Mouse (Mus musculus) stomach, embryonic 14.5 days (tissue): Measurements from ENCODE around the gene Kars. TPM values are rescaled to one million over a fixed set of nuclear protein-coding genes. Genes with fewer than 3 reads are reported as not detected.

Source experiments
- ATAC-seq: fragments of 200-750 bp; cut with Nextera tagmentation; 2 replicates; pipeline ENCODE4 v1.8.0; 2017; ENCODE audit warnings: low read depth, moderate TSS enrichment; ENCODE audit not compliant: insufficient number of reproducible peaks, insufficient read depth, low FRiP score
- H3K27ac ChIP-seq: fragments of 300-500 bp; sonication (generic); 2 replicates; pipeline ENCODE4 v1.5.1; 2014; ENCODE audit warnings: mild to moderate bottlenecking, low read length, moderate library complexity, mixed read lengths
- H3K27me3 ChIP-seq: fragments of 300-500 bp; sonication (generic); 2 replicates; pipeline ENCODE4 v1.6.1; 2014; ENCODE audit warnings: low read length, control low read depth, mixed read lengths; ENCODE audit not compliant: control insufficient read depth, insufficient read depth
- H3K36me3 ChIP-seq: fragments of 300-500 bp; sonication (generic); 2 replicates; pipeline ENCODE4 v1.6.1; 2014; ENCODE audit warnings: mild to moderate bottlenecking, control low read depth, low read length, moderate library complexity, mixed read lengths; ENCODE audit not compliant: control insufficient read depth, insufficient read depth
- H3K4me1 ChIP-seq: fragments of 300-500 bp; sonication (generic); 2 replicates; pipeline ENCODE4 v1.6.1; 2014; ENCODE audit warnings: low read length, control low read depth, mixed read lengths; ENCODE audit not compliant: control insufficient read depth, insufficient read depth
- H3K4me2 ChIP-seq: fragments of 300-500 bp; sonication (generic); replicated peaks from 2 replicates; pipeline ENCODE4 v1.6.1; 2014; ENCODE audit warnings: low read depth, low read length, control low read depth
- H3K4me3 ChIP-seq: fragments of 300-500 bp; sonication (generic); 2 replicates; pipeline ENCODE4 v1.5.1; 2014; ENCODE audit warnings: low read depth, low read length, control low read depth
- H3K9ac ChIP-seq: fragments of 300-500 bp; sonication (generic); replicated peaks from 2 replicates; pipeline ENCODE4 v1.6.1; 2014; ENCODE audit warnings: low read depth, mild to moderate bottlenecking, control low read depth, low read length, moderate library complexity, mixed read lengths
- H3K9me3 ChIP-seq: fragments of 300-500 bp; sonication (generic); 2 replicates; pipeline ENCODE4 v1.6.1; 2016; ENCODE audit warnings: low read depth, low read length, control low read depth; ENCODE audit not compliant: control insufficient read depth
- WGBS: fragments of 180-500 bp; shearing (Covaris S2); extraction: QIAGEN DNeasy Blood & Tissue Kit; methylation state at CpG from one replicate; pipeline ENCODE4 v1.1.7; 2014; 5-methylcytosine and 5-hydroxymethylcytosine counted together
- polyA plus RNA-seq: library from polyadenylated mRNA; unstranded; fragments of >200 nt; fragmentation: Nextera tagmentation; extraction: Ambion mirVana; gene quantifications from 2 replicates; pipeline ENCODE4 v1.2.1, GENCODE M21; 2014

Gene Kars
- 203 and 212 TPM in 2 replicates for polyA plus RNA-seq

DNA sequence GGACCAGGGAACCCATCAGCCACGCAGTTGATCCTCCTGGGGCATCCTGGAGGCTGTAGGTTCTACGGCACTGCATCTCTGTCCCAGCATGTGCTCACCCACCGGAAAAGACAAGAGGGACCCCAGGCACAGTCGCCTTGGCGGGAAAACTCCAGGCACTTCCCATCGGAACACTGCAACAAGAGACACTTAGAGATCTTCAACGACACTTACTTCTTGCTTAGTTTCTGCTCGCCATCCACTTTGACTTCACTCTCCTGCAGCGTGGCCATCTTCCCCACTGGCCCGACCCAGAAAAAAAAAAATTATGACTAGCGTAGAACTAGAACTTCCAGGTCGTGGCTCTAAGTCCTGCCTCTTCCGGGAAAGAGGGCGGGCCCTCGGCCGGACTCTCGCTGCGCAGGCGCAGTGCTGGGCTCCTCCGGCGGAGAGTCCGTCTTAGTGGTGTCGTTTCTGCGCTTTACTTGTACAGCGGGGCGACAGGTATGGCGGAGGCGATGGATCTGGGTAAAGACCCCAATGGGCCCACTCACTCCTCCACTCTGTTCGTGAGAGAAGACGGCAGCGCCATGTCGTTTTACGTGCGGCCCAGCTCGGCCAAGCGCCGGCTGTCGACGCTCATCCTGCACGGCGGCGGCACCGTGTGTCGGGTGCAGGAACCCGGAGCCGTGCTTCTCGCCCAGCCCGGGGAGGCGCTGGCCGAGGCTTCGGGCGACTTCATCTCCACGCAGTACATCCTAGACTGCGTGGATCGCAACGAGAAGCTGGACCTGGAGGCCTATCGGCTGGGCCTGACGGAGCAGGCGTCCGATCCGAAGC is at the start of gene Kars, which contains the start of gene Terf2ip:
Kars (minus strand) TSS at position 327 of the 819 bp plus-strand sequence.
Terf2ip (plus strand) TSS at position 402 of the 819 bp plus-strand sequence.
- Histone ChIP-seq H3K27ac (peak within 1 kb of the TSS; percentile 76), H3K9ac (peak within 1 kb of the TSS; percentile 72), H3K4me1 (peaks cover 16% of the 10 kb centered on the region), H3K9me3 (no peaks in the 10 kb centered on the region), H3K4me3 (peak within 1 kb of the TSS; percentile 94), H3K27me3 (no peaks in the 10 kb centered on the region), H3K36me3 (peaks cover 15% of the 10 kb centered on the region; the same call in 1 of the 2 replicates), H3K4me2 (peak within 1 kb of the TSS; percentile 85)
- ATAC-seq: peak; percentile 92
- whole genome bisulfite sequencing: under 1% methylated on average over 61 of the region's 61 CpGs

DNA sequence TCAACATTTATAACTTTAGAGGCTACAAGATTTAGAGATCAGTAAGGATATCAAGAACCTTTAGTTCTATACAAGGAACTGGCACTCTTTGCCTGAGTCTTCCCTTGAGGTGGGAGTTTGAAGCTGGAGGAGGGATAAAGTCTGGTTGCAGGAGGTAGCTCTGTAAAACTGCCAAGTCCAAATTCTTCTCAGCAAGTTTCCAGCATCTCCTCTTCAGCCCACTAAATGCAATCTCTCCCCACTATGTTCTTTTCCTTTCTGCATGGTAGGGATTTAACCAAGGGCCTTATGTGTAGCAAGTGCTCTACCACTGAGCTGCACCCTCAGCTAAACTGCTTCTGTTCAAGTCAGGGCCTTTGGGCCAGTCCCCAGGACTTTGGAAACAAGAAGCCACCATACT is 43.3 kb upstream of the Kars start:
- H3K4me2 ChIP-seq: no peak overlapping the region
- ATAC-seq: no peak
- H3K27ac ChIP-seq: no peak overlapping the region
- no peaks in the 10 kb centered on the region for H3K27me3 ChIP-seq
- H3K9ac ChIP-seq: no peak overlapping the region
- H3K4me3 ChIP-seq: no peak overlapping the region
- H3K9me3 ChIP-seq: no peaks in the 10 kb centered on the region
- H3K36me3 ChIP-seq: no peaks in the 10 kb centered on the region
- no peaks in the 10 kb centered on the region for H3K4me1 ChIP-seq

DNA sequence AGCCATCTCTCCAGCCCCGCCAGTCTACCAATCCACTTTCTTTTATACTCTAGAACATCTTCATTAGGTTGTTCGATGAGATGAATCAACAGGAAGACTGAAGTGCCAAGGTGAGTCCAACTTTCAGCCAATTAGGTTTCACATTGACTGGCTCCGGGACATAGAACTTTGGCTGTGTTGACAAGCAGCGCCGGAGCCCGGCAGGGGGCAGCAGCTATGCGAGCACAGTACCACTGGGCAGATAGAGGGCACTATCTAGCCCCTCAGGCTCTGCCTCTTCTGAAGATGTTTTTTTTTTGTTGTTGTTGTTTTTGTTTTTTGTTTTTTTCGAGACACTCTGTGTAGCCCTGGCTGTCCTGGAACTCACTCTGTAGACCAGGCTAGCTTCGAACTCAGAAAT is 40.4 kb upstream of the Kars start:
- 79% methylated on average over 9 of the region's 9 CpGs for WGBS

DNA sequence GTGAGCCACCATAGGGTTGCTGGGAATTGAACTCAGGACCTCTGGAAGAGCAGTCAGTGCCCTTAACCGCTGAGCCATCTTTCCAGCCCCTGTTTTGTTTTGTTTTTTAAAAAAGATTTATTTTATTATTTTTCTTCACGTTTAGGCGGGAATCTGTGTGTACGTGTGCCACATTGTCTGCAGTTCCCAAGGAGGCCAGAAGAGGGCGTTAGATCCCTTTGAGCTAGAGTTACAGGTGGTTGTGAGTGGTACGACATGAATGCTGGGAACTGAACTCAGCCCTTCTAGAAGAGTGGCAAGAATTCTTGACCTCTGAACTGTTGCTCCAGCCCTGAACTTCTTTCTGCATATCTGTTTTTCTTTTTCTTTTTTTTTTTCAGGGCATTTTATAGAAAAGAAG is 38.9 kb upstream of the Kars start:
- no peaks in the 10 kb centered on the region for H3K9me3 ChIP-seq
- no peak overlapping the region for H3K4me3 ChIP-seq
- H3K27me3 ChIP-seq: no peaks in the 10 kb centered on the region
- H3K4me2 ChIP-seq: no peak overlapping the region
- no peak overlapping the region for H3K9ac ChIP-seq
- 76% methylated on average over 6 of the region's 6 CpGs for WGBS
- ATAC-seq: no peak
- H3K27ac ChIP-seq: no peak overlapping the region
- H3K4me1 ChIP-seq: no peaks in the 10 kb centered on the region
- no peaks in the 10 kb centered on the region for H3K36me3 ChIP-seq

More for the DNA sequence above, 40.4 kb upstream of the Kars start:
- Histone ChIP-seq H3K27ac (no peak overlapping the region), H3K4me2 (no peak overlapping the region), H3K4me1 (no peaks in the 10 kb centered on the region), H3K4me3 (no peak overlapping the region), H3K27me3 (no peaks in the 10 kb centered on the region), H3K9me3 (no peaks in the 10 kb centered on the region), H3K36me3 (no peaks in the 10 kb centered on the region), H3K9ac (no peak overlapping the region)
- no peak for ATAC-seq

DNA sequence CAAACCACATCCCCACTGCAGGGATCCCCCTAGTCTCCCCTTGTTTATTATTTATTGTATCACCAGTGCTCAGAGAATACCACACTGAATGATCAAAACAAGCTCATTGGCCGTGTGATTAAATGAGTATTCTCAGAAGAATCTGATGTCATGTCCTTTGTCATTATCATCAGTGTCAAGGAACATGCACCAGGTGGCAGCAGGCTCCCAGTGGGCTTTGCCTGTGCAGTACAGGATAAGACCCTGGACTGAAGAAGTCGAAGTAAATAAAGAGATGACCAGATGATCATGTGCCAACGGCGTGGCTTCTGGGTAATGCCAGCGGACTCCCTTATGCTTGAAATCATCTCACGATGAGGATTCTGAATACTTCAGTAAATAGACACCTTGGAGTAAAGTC is 37.2 kb upstream of the Kars start:
- no peak overlapping the region for H3K27ac ChIP-seq
- H3K4me2 ChIP-seq: no peak overlapping the region
- no peaks in the 10 kb centered on the region for H3K9me3 ChIP-seq
- H3K36me3 ChIP-seq: no peaks in the 10 kb centered on the region
- no peaks in the 10 kb centered on the region for H3K4me1 ChIP-seq
- H3K27me3 ChIP-seq: no peaks in the 10 kb centered on the region
- ATAC-seq: no peak
- no peak overlapping the region for H3K4me3 ChIP-seq
- no peak overlapping the region for H3K9ac ChIP-seq
- WGBS: 69% methylated on average over 6 of the region's 6 CpGs

DNA sequence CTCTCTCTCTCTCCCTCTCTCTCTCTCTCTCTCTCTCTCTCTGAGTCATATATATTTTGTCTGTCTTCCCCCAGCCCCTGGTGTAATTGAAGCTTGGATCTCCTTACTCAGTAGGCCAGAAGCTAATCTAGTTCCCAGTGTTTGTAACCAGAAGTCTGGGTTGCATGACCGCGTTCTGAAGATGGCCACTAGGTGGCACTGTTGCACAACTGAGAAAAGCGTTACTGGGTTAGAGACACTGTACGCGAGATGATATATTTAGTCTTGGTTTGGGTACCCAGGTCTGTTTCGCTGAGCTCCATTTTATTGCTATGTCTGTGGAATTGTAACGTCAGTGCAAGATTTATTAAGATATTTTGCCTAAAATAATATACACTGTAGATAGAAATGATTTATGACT is 34.8 kb upstream of the Kars start:
- Histone ChIP-seq H3K4me1 (no peaks in the 10 kb centered on the region), H3K27ac (no peak overlapping the region), H3K9me3 (no peaks in the 10 kb centered on the region), H3K9ac (no peak overlapping the region), H3K4me2 (no peak overlapping the region), H3K4me3 (no peak overlapping the region), H3K27me3 (no peaks in the 10 kb centered on the region), H3K36me3 (no peaks in the 10 kb centered on the region)
- no peak for ATAC-seq
- 3% methylated on average over 7 of the region's 7 CpGs for WGBS

DNA sequence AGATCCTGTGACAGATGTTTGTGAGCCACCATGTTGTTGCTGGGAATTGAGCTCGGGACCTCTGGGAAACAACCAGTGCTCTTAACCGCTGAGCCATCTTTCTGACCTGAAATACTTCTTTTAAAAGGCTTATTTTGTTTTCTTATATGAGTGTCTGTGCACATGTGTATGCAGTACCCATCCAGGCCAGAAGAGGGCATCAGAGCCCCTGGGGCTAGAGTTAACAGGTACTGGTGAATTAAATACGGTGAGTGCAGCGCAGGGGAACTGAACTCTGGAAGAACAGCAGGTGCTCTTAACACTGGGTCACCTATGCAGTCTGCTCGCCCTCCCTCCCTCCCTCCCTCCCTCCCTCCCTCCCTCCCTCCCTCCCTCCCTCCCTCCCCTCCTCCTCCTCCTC is 34.1 kb upstream of the Kars start:
- H3K27me3 ChIP-seq: no peaks in the 10 kb centered on the region
- H3K9ac ChIP-seq: no peak overlapping the region
- no peaks in the 10 kb centered on the region for H3K36me3 ChIP-seq
- no peak overlapping the region for H3K4me2 ChIP-seq
- no peaks in the 10 kb centered on the region for H3K4me1 ChIP-seq
- ATAC-seq: no peak
- WGBS: 72% methylated on average over 5 of the region's 5 CpGs
- no peaks in the 10 kb centered on the region for H3K9me3 ChIP-seq
- no peak overlapping the region for H3K4me3 ChIP-seq
- no peak overlapping the region for H3K27ac ChIP-seq

DNA sequence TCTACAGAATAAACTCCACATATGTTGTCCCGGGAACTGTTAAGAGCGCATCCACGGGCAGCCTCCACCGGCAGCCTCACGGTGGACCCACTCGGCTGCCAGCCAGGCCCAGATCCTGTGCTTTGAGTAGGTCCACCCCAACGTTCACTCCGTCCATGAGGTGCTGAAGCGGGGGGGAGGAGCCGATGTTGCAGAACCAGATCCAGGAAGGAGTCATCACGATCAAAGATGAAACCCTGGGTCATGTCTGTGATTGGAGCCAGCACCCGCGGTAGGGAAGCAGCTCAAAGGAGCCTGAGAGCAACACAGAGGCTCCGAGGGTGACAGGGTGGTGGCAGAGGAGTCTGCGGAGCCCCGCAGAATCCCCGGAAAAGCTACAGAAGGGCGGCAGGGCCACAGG is 26.4 kb upstream of the Kars start:
- WGBS: 80% methylated on average over 18 of the region's 18 CpGs
- ATAC-seq: no peak
- H3K27ac ChIP-seq: no peak overlapping the region
- no peaks in the 10 kb centered on the region for H3K27me3 ChIP-seq
- H3K9me3 ChIP-seq: no peaks in the 10 kb centered on the region
- no peak overlapping the region for H3K9ac ChIP-seq
- no peaks in the 10 kb centered on the region for H3K4me1 ChIP-seq
- H3K4me3 ChIP-seq: no peak overlapping the region
- no peaks in the 10 kb centered on the region for H3K36me3 ChIP-seq
- no peak overlapping the region for H3K4me2 ChIP-seq

DNA sequence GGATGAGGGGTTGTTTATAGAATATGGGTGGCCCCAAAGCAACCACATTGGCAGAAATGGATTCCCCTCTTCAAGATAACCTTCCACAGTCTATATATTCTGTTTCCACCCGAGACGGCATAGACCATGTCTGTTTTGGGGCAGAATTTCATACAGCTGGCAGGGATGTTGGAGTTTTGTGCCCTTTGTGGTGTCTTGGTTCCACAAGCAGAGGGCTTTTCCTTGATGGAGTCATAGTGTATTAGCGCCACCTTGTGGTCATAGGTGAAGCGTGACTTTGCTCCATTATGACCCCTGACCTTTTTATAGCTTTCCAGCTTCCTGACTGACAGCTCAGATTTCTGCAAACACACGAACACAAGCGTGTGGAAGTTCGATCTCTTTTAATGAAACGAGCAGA is 23.5 kb upstream of the Kars start:
- Histone ChIP-seq H3K4me2 (no peak overlapping the region), H3K4me3 (no peak overlapping the region), H3K27me3 (no peaks in the 10 kb centered on the region), H3K9ac (no peak overlapping the region), H3K27ac (no peak overlapping the region), H3K4me1 (no peaks in the 10 kb centered on the region), H3K36me3 (no peaks in the 10 kb centered on the region), H3K9me3 (no peaks in the 10 kb centered on the region)
- WGBS: 17% methylated on average over 8 of the region's 8 CpGs
- no peak; the same call in 1 of the 2 replicates for ATAC-seq
